Mouse (Mus musculus) WW6 (cell line): ENCODE measurements around the gene Atp1b4.
"Not testable (repeated sequence)": the region's sequence is repeated elsewhere in the genome, so short reads cannot be mapped to it uniquely, and the experiment has no call there.

ENCODE experiments used
- DNase-seq: peaks from one replicate; pipeline ENCODE4 v3.0.0-alpha.2; 2013; ENCODE audit warnings: low read depth, low spot score

Gene Atp1b4

GRCm38 (mm10) chrX:38315884-38316283 is at the start of gene Atp1b4:
TSS of gene Atp1b4 (plus strand) at chrX:38316184.
- no peak for DNase-seq

- DNase-seq, result no peak
Observed at GRCm38 (mm10) chrX:38308597-38308996, 7.4 kb upstream of the Atp1b4 start.

- no peak for DNase-seq
Observed at GRCm38 (mm10) chrX:38311054-38311453, 4.9 kb upstream of the Atp1b4 start.

- DNase-seq, result no peak
Observed at GRCm38 (mm10) chrX:38312910-38313625, 2.9 kb upstream of the Atp1b4 start.

GRCm38 (mm10) chrX:38313626-38314210 is 2.3 kb upstream of the Atp1b4 start:
- no peak for DNase-seq

- DNase-seq, result no peak
Observed at GRCm38 (mm10) chrX:38330695-38331406, 14.9 kb downstream of the Atp1b4 start.

- DNase-seq, result peak; percentile 3
Observed at GRCm38 (mm10) chrX:38334329-38335279, 18.6 kb downstream of the Atp1b4 start.

GRCm38 (mm10) chrX:38362016-38362415 is 46.0 kb downstream of the Atp1b4 start:
- no peak for DNase-seq

- DNase-seq, result not testable (repeated sequence)
Observed at GRCm38 (mm10) chrX:38364621-38365020, 48.6 kb downstream of the Atp1b4 start.

- DNase-seq, result not testable (repeated sequence)
Observed at GRCm38 (mm10) chrX:38373169-38373568, 57.2 kb downstream of the Atp1b4 start.
